Mouse (Mus musculus): ENCODE results near the gene Lmo1. TPM values are rescaled to one million over a fixed set of nuclear protein-coding genes. Genes with fewer than 3 reads are reported as not detected.

Gene Lmo1
- polyA plus RNA-seq (2014; fragmentation: Illumina TruSeq; extraction: RNeasy Lipid Tissue Mini Kit (QIAGEN cat#74804)): not detected

GRCm38 (mm10) chr7:109174949-109175669, at the start of gene Lmo1:
Lmo1 (minus strand) TSS chr7:109175207.

Other genes starting within 250 kb of the Lmo1 start
- 14.1 TPM for gene Nlrp10, start 245.0 kb downstream of the Lmo1 start, polyA plus RNA-seq (2014; fragmentation: Illumina TruSeq; extraction: RNeasy Lipid Tissue Mini Kit (QIAGEN cat#74804))
- 67.3 TPM for gene Eif3f, start 240.8 kb downstream of the Lmo1 start, polyA plus RNA-seq (2014; fragmentation: Illumina TruSeq; extraction: RNeasy Lipid Tissue Mini Kit (QIAGEN cat#74804))
- gene Tub, start 224.9 kb downstream of the Lmo1 start, polyA plus RNA-seq (2014; fragmentation: Illumina TruSeq; extraction: RNeasy Lipid Tissue Mini Kit (QIAGEN cat#74804)): 1.1 TPM
- gene Ric3, start 91.9 kb downstream of the Lmo1 start, polyA plus RNA-seq (2014; fragmentation: Illumina TruSeq; extraction: RNeasy Lipid Tissue Mini Kit (QIAGEN cat#74804)): 4.7 TPM